Mouse (Mus musculus): Measurements from ENCODE around the gene Vti1a. TPM values are rescaled to one million over a fixed set of nuclear protein-coding genes. Genes with fewer than 3 reads are reported as not detected.

The Vti1a gene
- polyA plus RNA-seq, 2 experiments = 6.9 to 11.9 TPM

DNA sequence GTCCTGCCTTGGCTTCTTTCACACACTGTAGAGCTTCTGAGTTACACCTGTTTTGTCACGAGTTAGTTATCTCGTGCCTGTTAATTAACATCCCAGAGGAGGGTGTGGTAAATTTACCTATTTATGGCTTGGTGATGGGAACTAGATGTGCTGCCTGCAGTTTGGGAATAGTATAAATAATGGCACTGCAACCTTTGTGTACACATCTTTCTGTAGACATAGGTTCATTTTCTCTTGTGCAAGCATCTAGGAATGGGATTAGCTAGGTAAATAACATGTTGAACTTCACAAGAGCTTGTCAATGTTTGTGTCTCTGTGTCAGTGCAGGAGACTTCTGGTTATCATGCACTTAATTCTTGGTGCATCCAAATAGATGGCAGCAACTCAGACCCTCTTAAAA lies 204.1 kb downstream of the Vti1a start:
- ATAC-seq (ENCODE audit: insufficient read depth) (no peak), DNase-seq (ENCODE audit: low read depth in 3 of 3, low spot score in 3 of 3) (no peak)
- no peaks in the 10 kb centered on the region for H3K27me3 ChIP-seq (ENCODE audit: control insufficient read depth, insufficient read depth, low read length)
- H3K4me3 ChIP-seq (ENCODE audit: insufficient read depth in 1 of 2, low read depth in 2 of 2, low read length in 2 of 2) = no peak overlapping the region
- 53% methylated on average over 2 of the region's 2 CpGs for WGBS (ENCODE audit: insufficient replicate concordance)
- TF ChIP-seq EP300 (IDR thresholded peaks at IDR 0.05; ENCODE audit: low read depth) (no peak), CTCF (IDR thresholded peaks at IDR 0.05; ENCODE audit: low read depth) (no peak)
- no peaks in the 10 kb centered on the region for H3K36me3 ChIP-seq (replicated peaks; ENCODE audit: control insufficient read depth, insufficient read depth, low read depth)
- no peak overlapping the region for H3K9ac ChIP-seq (replicated peaks)
- peaks cover 0 to 8% of the 10 kb centered on the region in 2 experiments; a peak in 2 of 4 replicates for H3K4me1 ChIP-seq (replicated peaks; ENCODE audit: control insufficient read depth in 2 of 2, insufficient read depth in 2 of 2, low read length in 1 of 2)
- H3K4me2 ChIP-seq (ENCODE audit: low read depth) = no peak overlapping the region
- no peaks in the 10 kb centered on the region for H3K9me3 ChIP-seq (ENCODE audit: control insufficient read depth, low read length)
- H3K27ac ChIP-seq = no peak overlapping the region

DNA sequence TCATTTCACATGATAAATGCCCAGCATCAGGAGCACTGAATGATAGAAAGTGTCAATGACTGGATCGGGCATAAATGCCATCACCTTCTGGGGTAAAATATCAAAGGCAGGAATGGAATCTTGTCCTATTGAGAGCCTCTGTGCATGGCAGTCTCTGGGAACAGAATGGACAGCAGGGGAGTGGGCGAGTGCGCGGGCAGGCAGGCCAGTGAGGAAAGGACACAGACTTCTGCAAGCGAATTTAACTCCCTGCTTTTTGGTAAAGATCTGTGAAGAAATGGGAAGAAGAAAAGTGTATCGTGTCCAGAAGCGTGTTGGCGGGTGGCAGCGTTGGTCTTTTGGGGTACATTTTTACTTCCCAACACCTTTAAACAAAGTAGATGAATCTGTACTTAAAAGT lies 207.2 kb downstream of the Vti1a start:
- 82% methylated on average over 9 of the region's 9 CpGs for WGBS (ENCODE audit: insufficient replicate concordance)
- Histone ChIP-seq H3K4me3 (ENCODE audit: insufficient read depth in 1 of 2, low read depth in 2 of 2, low read length in 2 of 2) (no peak overlapping the region), H3K9me3 (ENCODE audit: control insufficient read depth, low read length) (no peaks in the 10 kb centered on the region), H3K36me3 (replicated peaks; ENCODE audit: control insufficient read depth, insufficient read depth, low read depth) (no peaks in the 10 kb centered on the region), H3K9ac (replicated peaks) (no peak overlapping the region), H3K4me1 (replicated peaks; ENCODE audit: control insufficient read depth in 2 of 2, insufficient read depth in 2 of 2, low read length in 1 of 2) (peaks cover 0 to 8% of the 10 kb centered on the region in 2 experiments; a peak in 2 of 4 replicates), H3K4me2 (ENCODE audit: low read depth) (no peak overlapping the region), H3K27ac (no peak overlapping the region), H3K27me3 (ENCODE audit: control insufficient read depth, insufficient read depth, low read length) (no peaks in the 10 kb centered on the region)
- ATAC-seq (ENCODE audit: insufficient read depth) = no peak
- no peak for DNase-seq (ENCODE audit: low read depth in 3 of 3, low spot score in 3 of 3)
- TF ChIP-seq EP300 (IDR thresholded peaks at IDR 0.05; ENCODE audit: low read depth) (no peak), CTCF (IDR thresholded peaks at IDR 0.05; ENCODE audit: low read depth) (no peak)

DNA sequence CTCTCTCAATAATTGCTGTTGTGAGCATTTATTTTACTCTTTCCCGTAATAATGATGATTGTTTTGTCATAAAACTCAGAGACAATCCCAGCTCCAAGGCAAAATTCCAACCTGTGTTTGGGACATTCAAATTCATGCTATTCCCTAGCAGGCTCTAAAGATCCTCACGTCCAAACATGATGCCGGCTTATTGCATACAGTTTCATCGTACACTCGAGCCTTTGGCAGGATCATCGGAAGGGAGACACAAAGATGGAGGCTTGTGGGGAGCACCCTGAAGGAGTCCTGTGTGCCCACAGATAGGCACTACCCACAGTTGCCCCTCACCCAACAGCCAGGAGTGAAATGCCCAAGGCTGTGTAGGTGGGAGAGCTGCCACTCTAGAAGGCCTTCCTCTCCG lies 208.3 kb downstream of the Vti1a start:
- WGBS (ENCODE audit: insufficient replicate concordance) = 80% methylated on average over 7 of the region's 7 CpGs
- DNase-seq (ENCODE audit: low read depth in 3 of 3, low spot score in 3 of 3) = no peak
- TF ChIP-seq EP300 (IDR thresholded peaks at IDR 0.05; ENCODE audit: low read depth) (no peak), CTCF (IDR thresholded peaks at IDR 0.05; ENCODE audit: low read depth) (no peak)

DNA sequence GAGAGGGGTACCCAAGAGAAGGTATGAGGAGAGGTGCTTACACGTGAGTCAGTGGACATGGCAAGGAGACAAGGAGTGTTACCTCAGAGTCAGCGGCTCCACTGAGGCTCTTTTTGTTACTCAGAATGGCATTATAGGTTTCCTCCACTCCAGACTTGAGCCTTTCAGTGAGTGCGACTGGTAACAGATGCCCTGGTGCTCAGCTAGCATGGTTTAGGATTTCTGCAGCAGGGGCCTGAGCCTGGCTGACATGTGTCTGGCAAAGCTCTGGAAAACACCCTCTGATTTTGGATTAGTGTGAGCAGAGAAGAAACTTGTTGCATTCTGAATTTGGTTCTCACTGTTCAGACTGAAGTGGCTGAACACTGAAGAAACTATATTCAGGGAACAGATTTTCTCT lies 209.0 kb downstream of the Vti1a start:
- no peak for DNase-seq (ENCODE audit: low read depth in 3 of 3, low spot score in 3 of 3)
- no peak for TF ChIP-seq EP300 (IDR thresholded peaks at IDR 0.05; ENCODE audit: low read depth)
- no peak for TF ChIP-seq CTCF (IDR thresholded peaks at IDR 0.05; ENCODE audit: low read depth)
- Histone ChIP-seq H3K4me2 (ENCODE audit: low read depth) (no peak overlapping the region), H3K9me3 (ENCODE audit: control insufficient read depth, low read length) (no peaks in the 10 kb centered on the region), H3K27me3 (ENCODE audit: control insufficient read depth, insufficient read depth, low read length) (no peaks in the 10 kb centered on the region), H3K36me3 (replicated peaks; ENCODE audit: control insufficient read depth, insufficient read depth, low read depth) (no peaks in the 10 kb centered on the region), H3K4me1 (replicated peaks; ENCODE audit: control insufficient read depth in 2 of 2, insufficient read depth in 2 of 2, low read length in 1 of 2) (peaks cover 0 to 6% of the 10 kb centered on the region in 2 experiments; a peak in 2 of 4 replicates), H3K27ac (no peak overlapping the region), H3K9ac (replicated peaks) (no peak overlapping the region), H3K4me3 (ENCODE audit: insufficient read depth in 1 of 2, low read depth in 2 of 2, low read length in 2 of 2) (no peak overlapping the region)
- ATAC-seq (ENCODE audit: insufficient read depth) = no peak
- 73% methylated on average over 3 of the region's 3 CpGs for WGBS (ENCODE audit: insufficient replicate concordance)

More for the DNA sequence above, 208.3 kb downstream of the Vti1a start:
- Histone ChIP-seq H3K27ac (no peak overlapping the region), H3K4me3 (ENCODE audit: insufficient read depth in 1 of 2, low read depth in 2 of 2, low read length in 2 of 2) (no peak overlapping the region), H3K9me3 (ENCODE audit: control insufficient read depth, low read length) (no peaks in the 10 kb centered on the region), H3K4me1 (replicated peaks; ENCODE audit: control insufficient read depth in 2 of 2, insufficient read depth in 2 of 2, low read length in 1 of 2) (peaks cover 0 to 8% of the 10 kb centered on the region in 2 experiments; a peak in 2 of 4 replicates), H3K36me3 (replicated peaks; ENCODE audit: control insufficient read depth, insufficient read depth, low read depth) (no peaks in the 10 kb centered on the region), H3K4me2 (ENCODE audit: low read depth) (no peak overlapping the region), H3K27me3 (ENCODE audit: control insufficient read depth, insufficient read depth, low read length) (no peaks in the 10 kb centered on the region), H3K9ac (replicated peaks) (no peak overlapping the region)
- ATAC-seq (ENCODE audit: insufficient read depth) = no peak

DNA sequence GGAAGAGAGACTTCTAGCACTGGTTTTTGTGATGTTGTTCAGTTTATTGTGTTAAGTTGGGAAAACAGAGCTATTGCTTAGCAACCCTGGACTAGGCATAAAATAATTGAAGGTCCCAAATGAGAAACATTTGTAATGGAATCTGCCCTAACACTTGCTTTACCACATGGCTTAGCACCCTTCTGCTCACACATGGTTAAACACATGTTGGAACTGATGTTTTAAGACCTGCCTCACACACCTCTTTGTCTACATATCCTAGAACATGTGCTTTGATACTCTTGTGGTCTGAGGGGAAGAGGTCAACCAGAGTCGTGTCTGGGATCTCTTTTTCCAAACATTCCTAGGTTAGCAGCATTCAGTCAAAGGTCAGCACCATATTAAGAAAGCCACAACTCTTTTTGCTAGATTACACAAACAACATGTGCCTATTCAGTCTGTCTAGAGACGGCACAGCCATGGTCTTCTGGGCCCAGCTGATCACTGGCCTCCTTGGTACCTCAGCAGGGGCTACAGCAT lies 210.7 kb downstream of the Vti1a start:
- DNase-seq (ENCODE audit: low read depth in 3 of 3, low spot score in 3 of 3) = no peak
- no peaks in the 10 kb centered on the region for H3K9me3 ChIP-seq (ENCODE audit: control insufficient read depth, low read length)
- no peak overlapping the region for H3K4me3 ChIP-seq (ENCODE audit: insufficient read depth in 1 of 2, low read depth in 2 of 2, low read length in 2 of 2)
- H3K36me3 ChIP-seq (replicated peaks; ENCODE audit: control insufficient read depth, insufficient read depth, low read depth) = no peaks in the 10 kb centered on the region
- no peaks in the 10 kb centered on the region for H3K27me3 ChIP-seq (ENCODE audit: control insufficient read depth, insufficient read depth, low read length)
- TF ChIP-seq EP300 (IDR thresholded peaks at IDR 0.05; ENCODE audit: low read depth) (no peak), CTCF (IDR thresholded peaks at IDR 0.05; ENCODE audit: low read depth) (no peak)
- 51% methylated on average over 2 of the region's 2 CpGs for WGBS (ENCODE audit: insufficient replicate concordance)
- no peaks in the 10 kb centered on the region; a peak in 1 of 4 replicates for H3K4me1 ChIP-seq (replicated peaks; ENCODE audit: control insufficient read depth in 2 of 2, insufficient read depth in 2 of 2, low read length in 1 of 2)
- ATAC-seq (ENCODE audit: insufficient read depth) = no peak
- no peak overlapping the region for H3K27ac ChIP-seq
- H3K9ac ChIP-seq (replicated peaks) = no peak overlapping the region
- H3K4me2 ChIP-seq (ENCODE audit: low read depth) = no peak overlapping the region
